Mouse (Mus musculus) myocyte (in vitro differentiated cells): Measurements from ENCODE around the gene Gm48551.

Source experiments
- CEBPB ChIP-seq: IDR thresholded peaks from 2 replicates; pipeline ENCODE4 v1.6.1; 2011; ENCODE audit warnings: mild to moderate bottlenecking, moderate library complexity; ENCODE audit not compliant: poor library complexity, insufficient read depth, severe bottlenecking
- POLR2A ChIP-seq: IDR thresholded peaks from one replicate; pipeline ENCODE4 v1.6.1; 2011; ENCODE audit warnings: low read depth, mild to moderate bottlenecking, control low read depth, moderate library complexity; ENCODE audit not compliant: insufficient read length
- POLR2AphosphoS2 ChIP-seq: IDR thresholded peaks from one replicate; pipeline ENCODE4 v1.6.1; 2011; ENCODE audit warnings: low read depth, control low read depth; ENCODE audit not compliant: insufficient read length
- SRF ChIP-seq: IDR thresholded peaks from one replicate; pipeline ENCODE4 v1.6.1; 2011; ENCODE audit warnings: low read depth; ENCODE audit not compliant: control insufficient read depth, insufficient read length
- TCF12 ChIP-seq: IDR thresholded peaks from one replicate; pipeline ENCODE4 v1.6.1; 2011; ENCODE audit warnings: mild to moderate bottlenecking, control low read depth; ENCODE audit not compliant: poor library complexity, insufficient read depth, severe bottlenecking
- USF1 ChIP-seq: IDR thresholded peaks from one replicate; pipeline ENCODE4 v1.6.1; 2011; ENCODE audit warnings: low read depth, mild to moderate bottlenecking, control low read depth, moderate library complexity

DNA sequence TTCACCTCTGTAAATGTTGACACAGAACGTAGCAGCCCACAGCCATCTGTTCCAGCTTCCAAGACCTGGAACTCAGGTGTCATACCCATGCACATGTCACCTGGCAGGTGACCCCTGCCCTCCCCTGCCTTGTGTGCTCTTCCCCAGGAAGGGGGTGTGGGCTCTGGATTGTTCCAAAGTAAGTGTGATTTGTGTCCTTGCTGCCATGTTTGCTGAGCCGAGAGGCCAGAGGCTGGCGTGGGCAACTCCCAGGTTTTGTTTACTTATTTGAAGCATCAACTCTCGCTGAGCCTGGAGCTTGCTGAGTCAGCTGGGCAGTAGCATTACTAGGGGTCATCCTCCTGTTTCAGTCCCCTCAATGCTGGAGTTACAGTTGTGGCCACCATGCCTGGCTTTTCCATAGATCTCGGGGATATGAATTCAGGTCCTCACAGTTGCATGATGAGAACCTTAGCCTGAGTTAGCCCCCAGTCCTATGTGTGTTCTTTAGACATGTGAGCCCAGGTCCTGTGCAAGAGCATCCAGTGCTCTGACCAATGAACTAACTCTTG, 4.3 kb downstream of the Gm48551 start, which contains the start of gene Gm48552:
- TF ChIP-seq CEBPB (no peak), POLR2A (no peak), USF1 (no peak), TCF12 (no peak), SRF (no peak), POLR2AphosphoS2 (no peak)
